Mouse (Mus musculus) testis, adult 2 months (tissue): ENCODE data around the gene Apom.

Source experiments
- CTCF ChIP-seq: fragments of 200-500 bp; IDR thresholded peaks from 2 replicates; pipeline ENCODE4 v1.5.1; 2012; ENCODE audit warnings: low read depth, mild to moderate bottlenecking, inconsistent platforms, low read length, moderate library complexity; ENCODE audit not compliant: control insufficient read depth, insufficient read depth, insufficient replicate concordance
- POLR2A ChIP-seq: fragments of 200-500 bp; IDR thresholded peaks from 2 replicates; pipeline ENCODE4 v1.6.1; 2012; ENCODE audit warnings: low read depth, mild to moderate bottlenecking, inconsistent platforms, low read length, moderate library complexity; ENCODE audit not compliant: control insufficient read depth

DNA sequence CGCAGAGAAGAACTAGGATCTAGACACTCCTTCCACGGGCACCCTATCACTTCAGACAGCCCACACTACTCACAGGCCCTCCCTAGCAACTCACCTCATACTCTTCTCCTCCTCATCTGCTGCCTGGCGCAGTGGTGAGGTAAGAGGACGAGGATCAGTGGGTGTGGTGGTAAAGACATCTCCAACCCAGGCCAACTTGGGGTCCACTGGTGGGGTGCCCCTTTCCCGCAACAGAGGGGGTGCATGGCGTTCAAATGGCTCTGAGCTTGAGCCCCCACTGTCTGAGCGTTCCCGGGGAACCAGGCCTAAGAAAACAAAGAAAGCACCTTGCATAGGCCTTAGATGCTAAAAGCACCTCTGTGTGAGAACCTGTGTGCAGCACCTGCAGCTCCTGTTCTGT, 25.4 kb upstream of the Apom start:
- TF ChIP-seq POLR2A (no peak), CTCF (no peak)
